Mouse (Mus musculus): ENCODE data around the gene Taf10. TPM values are rescaled to one million over a fixed set of nuclear protein-coding genes. Genes with fewer than 3 reads are reported as not detected.
"Not testable (repeated sequence)": the region's sequence is repeated elsewhere in the genome, so short reads cannot be mapped to it uniquely, and the experiment has no call there.

The Taf10 gene
- polyA plus RNA-seq, 1 experiment from 2014 or later: 121 TPM

- H3K36me3 ChIP-seq (ENCODE audit: insufficient read depth, low read length): peaks cover 34% of the 10 kb centered on the region
- ATAC-seq (peak; percentile 72), DNase-seq (ENCODE audit: low spot score) (peak; percentile 97)
- no peaks in the 10 kb centered on the region for H3K27me3 ChIP-seq (replicated peaks; ENCODE audit: insufficient read depth, low read length)
- H3K4me1 ChIP-seq (ENCODE audit: insufficient read depth, low read depth, low read length): peaks cover 10% of the 10 kb centered on the region; the same call in 1 of the 2 replicates
- peak overlapping the region; percentile 87 for H3K4me2 ChIP-seq (replicated peaks; ENCODE audit: low read depth, low read length)
- TF ChIP-seq EP300 (IDR thresholded peaks at IDR 0.05) (peak; percentile 51), CTCF (IDR thresholded peaks at IDR 0.05) (no peak; the same call in 1 of the 2 replicates)
- WGBS: 5% methylated on average over 3 of the region's 3 CpGs
- H3K4me3 ChIP-seq (ENCODE audit: low read depth, low read length): peak overlapping the region; percentile 88
- no peaks in the 10 kb centered on the region for H3K9me3 ChIP-seq (ENCODE audit: low read length)
- H3K9ac ChIP-seq (replicated peaks; ENCODE audit: low read depth): peak overlapping the region; percentile 48
- peak overlapping the region; percentile 97 for H3K27ac ChIP-seq (ENCODE audit: low read length)
Observed at GRCm38 (mm10) chr7:105738948-105739347, 5.2 kb downstream of the Taf10 start.

GRCm38 (mm10) chr7:105738286-105738685, 5.9 kb downstream of the Taf10 start:
- Histone ChIP-seq H3K4me1 (ENCODE audit: insufficient read depth, low read depth, low read length) (peaks cover 10% of the 10 kb centered on the region; the same call in 1 of the 2 replicates), H3K9me3 (ENCODE audit: low read length) (no peaks in the 10 kb centered on the region), H3K36me3 (ENCODE audit: insufficient read depth, low read length) (peaks cover 41% of the 10 kb centered on the region), H3K4me3 (ENCODE audit: low read depth, low read length) (peak overlapping the region; percentile 88), H3K27ac (ENCODE audit: low read length) (peak overlapping the region; percentile 97), H3K4me2 (replicated peaks; ENCODE audit: low read depth, low read length) (peak overlapping the region; percentile 87), H3K27me3 (replicated peaks; ENCODE audit: insufficient read depth, low read length) (no peaks in the 10 kb centered on the region), H3K9ac (replicated peaks; ENCODE audit: low read depth) (peak overlapping the region; percentile 97; the same call in 1 of the 2 replicates)
- WGBS: 54% methylated on average over 2 of the region's 2 CpGs
- no peak for ATAC-seq
- DNase-seq (ENCODE audit: low spot score): no peak
- TF ChIP-seq CTCF (IDR thresholded peaks at IDR 0.05) (no peak), EP300 (IDR thresholded peaks at IDR 0.05) (no peak)

GRCm38 (mm10) chr7:105737648-105738047, 6.5 kb downstream of the Taf10 start:
- ATAC-seq: no peak

GRCm38 (mm10) chr7:105736911-105737521, 7.1 kb downstream of the Taf10 start, which contains the start of gene Rrp8:
TSS of gene Rrp8 (minus strand) at chr7:105737385.
- H3K27me3 ChIP-seq (replicated peaks; ENCODE audit: insufficient read depth, low read length): no peaks in the 10 kb centered on the region
- H3K36me3 ChIP-seq (ENCODE audit: insufficient read depth, low read length): peaks cover 46% of the 10 kb centered on the region
- DNase-seq (ENCODE audit: low spot score): peak; percentile 78
- WGBS: under 1% methylated on average over 29 of the region's 30 CpGs
- H3K27ac ChIP-seq (ENCODE audit: low read length): peak within 1 kb of the TSS; percentile 97
- TF ChIP-seq CTCF (IDR thresholded peaks at IDR 0.05): no peak
- no peak; the same call in 1 of the 2 replicates for TF ChIP-seq EP300 (IDR thresholded peaks at IDR 0.05)
- H3K4me2 ChIP-seq (replicated peaks; ENCODE audit: low read depth, low read length): peak within 1 kb of the TSS; percentile 87
- ATAC-seq: no peak; the same call in 1 of the 2 replicates
- peak within 1 kb of the TSS; percentile 88 for H3K4me3 ChIP-seq (ENCODE audit: low read depth, low read length)
- no peaks in the 10 kb centered on the region for H3K9me3 ChIP-seq (ENCODE audit: low read length)
- H3K9ac ChIP-seq (replicated peaks; ENCODE audit: low read depth): peak within 1 kb of the TSS; percentile 97
- peaks cover 10% of the 10 kb centered on the region; the same call in 1 of the 2 replicates for H3K4me1 ChIP-seq (ENCODE audit: insufficient read depth, low read depth, low read length)

More at GRCm38 (mm10) chr7:105737648-105738047, 6.5 kb downstream of the Taf10 start:
- no peak for TF ChIP-seq CTCF (IDR thresholded peaks at IDR 0.05)
- TF ChIP-seq EP300 (IDR thresholded peaks at IDR 0.05): no peak
- 14% methylated on average over 3 of the region's 3 CpGs for WGBS
- Histone ChIP-seq H3K9ac (replicated peaks; ENCODE audit: low read depth) (peak overlapping the region; percentile 97), H3K9me3 (ENCODE audit: low read length) (no peaks in the 10 kb centered on the region), H3K27me3 (replicated peaks; ENCODE audit: insufficient read depth, low read length) (no peaks in the 10 kb centered on the region), H3K27ac (ENCODE audit: low read length) (peak overlapping the region; percentile 97), H3K36me3 (ENCODE audit: insufficient read depth, low read length) (peaks cover 47% of the 10 kb centered on the region), H3K4me1 (ENCODE audit: insufficient read depth, low read depth, low read length) (peaks cover 10% of the 10 kb centered on the region; the same call in 1 of the 2 replicates), H3K4me3 (ENCODE audit: low read depth, low read length) (peak overlapping the region; percentile 88), H3K4me2 (replicated peaks; ENCODE audit: low read depth, low read length) (peak overlapping the region; percentile 87)
- DNase-seq (ENCODE audit: low spot score): peak; percentile 16

DNA sequence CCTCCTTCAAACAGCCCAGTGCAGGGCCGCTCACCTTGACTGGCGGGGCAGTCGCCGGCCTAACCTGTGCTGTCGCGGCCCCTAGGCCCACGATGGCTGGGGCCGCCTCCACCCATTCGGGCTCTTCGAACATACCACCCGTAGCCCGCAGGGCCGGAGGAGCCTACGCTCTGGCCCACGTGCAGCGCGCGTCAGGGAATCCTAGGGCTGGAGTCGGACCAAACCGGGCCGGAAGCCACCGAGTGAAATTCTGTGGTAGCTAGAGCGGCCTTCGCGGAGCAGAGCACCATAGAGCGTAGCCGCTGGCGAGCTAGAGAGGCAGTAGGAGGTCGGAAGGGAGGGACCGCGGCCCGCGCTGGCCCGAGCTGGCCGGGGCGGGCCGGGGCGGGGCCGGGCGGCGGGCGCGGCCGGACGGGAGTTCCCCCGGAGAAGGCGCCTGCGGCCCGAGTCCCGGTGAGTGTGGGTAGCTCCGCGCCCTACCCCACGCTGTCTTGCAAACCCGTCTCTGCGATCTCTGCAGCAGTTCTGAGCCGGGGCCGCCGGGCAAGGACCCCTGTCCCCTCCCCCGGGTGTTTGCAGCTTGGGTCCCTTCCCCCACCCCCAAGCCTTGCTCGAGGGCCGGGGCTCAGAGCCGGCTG, 7.8 kb downstream of the Taf10 start, which contains the start of gene Ilk:
Ilk (plus strand) TSS at position 329 of the 638 bp plus-strand sequence.
- H3K4me3 ChIP-seq (ENCODE audit: low read depth, low read length): peak within 1 kb of the TSS; percentile 88
- peak; percentile 97 for DNase-seq (ENCODE audit: low spot score)
- no peaks in the 10 kb centered on the region for H3K9me3 ChIP-seq (ENCODE audit: low read length)
- H3K27me3 ChIP-seq (replicated peaks; ENCODE audit: insufficient read depth, low read length): no peaks in the 10 kb centered on the region
- under 1% methylated on average over 47 of the region's 62 CpGs for WGBS
- peak within 1 kb of the TSS; percentile 97 for H3K27ac ChIP-seq (ENCODE audit: low read length)
- no peak for TF ChIP-seq EP300 (IDR thresholded peaks at IDR 0.05)
- no peak for TF ChIP-seq CTCF (IDR thresholded peaks at IDR 0.05)
- ATAC-seq: peak; percentile 96
- peak within 1 kb of the TSS; percentile 87 for H3K4me2 ChIP-seq (replicated peaks; ENCODE audit: low read depth, low read length)
- peaks cover 46% of the 10 kb centered on the region for H3K36me3 ChIP-seq (ENCODE audit: insufficient read depth, low read length)
- peaks cover 10% of the 10 kb centered on the region; the same call in 1 of the 2 replicates for H3K4me1 ChIP-seq (ENCODE audit: insufficient read depth, low read depth, low read length)
- H3K9ac ChIP-seq (replicated peaks; ENCODE audit: low read depth): peak within 1 kb of the TSS; percentile 97

DNA sequence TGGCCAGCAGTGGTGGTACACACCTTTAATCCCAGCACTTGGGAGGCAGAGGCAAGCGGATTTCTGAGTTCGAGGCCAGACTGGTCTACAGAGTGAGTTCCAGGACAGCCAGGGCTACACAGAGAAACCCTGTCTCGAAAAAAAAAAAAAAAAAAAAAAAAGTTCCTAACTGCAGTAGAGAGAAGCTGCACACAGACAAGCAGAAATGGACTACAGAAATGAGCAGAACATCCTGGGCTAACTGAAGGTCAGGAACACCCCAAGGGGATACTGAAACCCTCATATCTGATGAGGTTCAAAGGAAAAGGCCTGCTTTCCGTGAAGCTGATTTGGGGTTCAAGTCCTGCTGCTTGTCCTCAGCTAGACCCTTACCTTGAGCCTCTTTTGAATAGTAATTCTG, 8.7 kb downstream of the Taf10 start:
- Histone ChIP-seq H3K4me3 (ENCODE audit: low read depth, low read length) (peak overlapping the region; percentile 88), H3K9ac (replicated peaks; ENCODE audit: low read depth) (peak overlapping the region; percentile 97), H3K27ac (ENCODE audit: low read length) (peak overlapping the region; percentile 97), H3K4me1 (ENCODE audit: insufficient read depth, low read depth, low read length) (peaks cover 10% of the 10 kb centered on the region; the same call in 1 of the 2 replicates), H3K36me3 (ENCODE audit: insufficient read depth, low read length) (peaks cover 38% of the 10 kb centered on the region), H3K4me2 (replicated peaks; ENCODE audit: low read depth, low read length) (peak overlapping the region; percentile 87)
- peak; percentile 12 for DNase-seq (ENCODE audit: low spot score)
- WGBS: 25% methylated on average over 3 of the region's 4 CpGs
- not testable (repeated sequence) for ATAC-seq; H3K27me3 ChIP-seq (replicated peaks; ENCODE audit: insufficient read depth, low read length); H3K9me3 ChIP-seq (ENCODE audit: low read length)
